Mouse (Mus musculus): ENCODE data around the gene Nhs. TPM values are rescaled to one million over a fixed set of nuclear protein-coding genes. Genes with fewer than 3 reads are reported as not detected.

Nhs gene
- total and polyA plus RNA-seq, 3 experiments = 0.04 TPM; not detected in 2

- no peaks in the 10 kb centered on the region for H3K4me1 ChIP-seq (ENCODE audit: control insufficient read depth in 1 of 2, insufficient read depth in 2 of 2, low read length in 2 of 2)
- H3K9ac ChIP-seq (ENCODE audit: control insufficient read depth, low read depth, low read length, poor library complexity, severe bottlenecking) = no peak overlapping the region
- no peak overlapping the region for H3K27ac ChIP-seq (ENCODE audit: control insufficient read depth, low read depth, low read length)
- H3K79me2 ChIP-seq (ENCODE audit: control insufficient read depth, insufficient read depth, low read length, poor library complexity) = no peaks in the 10 kb centered on the region
- no peak overlapping the region for H3K4me3 ChIP-seq (ENCODE audit: control insufficient read depth in 1 of 2, insufficient read depth in 1 of 2, low read depth in 2 of 2, low read length in 2 of 2)
- DNase-seq (ENCODE audit: low read depth, low spot score) = no peak
- H3K9me3 ChIP-seq (replicated peaks; ENCODE audit: insufficient read depth, low read length) = no peaks in the 10 kb centered on the region
- H3K27me3 ChIP-seq (ENCODE audit: control insufficient read depth in 1 of 2, insufficient read depth in 2 of 2, low read length in 2 of 2) = no peaks in the 10 kb centered on the region
- no peak for TF ChIP-seq JUND (IDR thresholded peaks at IDR 0.05; ENCODE audit: low read depth, low read length)
- TF ChIP-seq USF1 (IDR thresholded peaks at IDR 0.05; ENCODE audit: low read depth, low read length) = no peak
- no peak for TF ChIP-seq MYB (IDR thresholded peaks at IDR 0.05; ENCODE audit: low read depth, low read length)
- TF ChIP-seq GATA1 (IDR thresholded peaks at IDR 0.05; ENCODE audit: low read depth, low read length) = no peak
- no peak for TF ChIP-seq ELF1 (IDR thresholded peaks at IDR 0.05; ENCODE audit: low read depth, low read length)
- TF ChIP-seq BHLHE40 (IDR thresholded peaks at IDR 0.05; ENCODE audit: borderline replicate concordance, low read depth, low read length) = no peak
- no peak for TF ChIP-seq RAD21 (IDR thresholded peaks at IDR 0.05; ENCODE audit: low read depth, low read length)
- TF ChIP-seq GABPA (IDR thresholded peaks at IDR 0.05; ENCODE audit: low read depth, low read length) = no peak
- TF ChIP-seq MYC (IDR thresholded peaks at IDR 0.05; ENCODE audit: low read depth, low read length) = no peak
- H3K36me3 ChIP-seq (ENCODE audit: control insufficient read depth in 1 of 2, insufficient read depth in 2 of 2, low read length in 2 of 2) = no peaks in the 10 kb centered on the region
These were observed 1.4 kb downstream of the Nhs start for GRCm38 (mm10) chrX:162158142-162158541.

GRCm38 (mm10) chrX:162137807-162138206, 21.7 kb downstream of the Nhs start:
- Histone ChIP-seq H3K9me3 (replicated peaks; ENCODE audit: insufficient read depth, low read length) (no peaks in the 10 kb centered on the region), H3K27ac (ENCODE audit: control insufficient read depth, low read depth, low read length) (no peak overlapping the region), H3K9ac (ENCODE audit: control insufficient read depth, low read depth, low read length, poor library complexity, severe bottlenecking) (no peak overlapping the region), H3K4me1 (ENCODE audit: control insufficient read depth in 1 of 2, insufficient read depth in 2 of 2, low read length in 2 of 2) (no peaks in the 10 kb centered on the region), H3K79me2 (ENCODE audit: control insufficient read depth, insufficient read depth, low read length, poor library complexity) (no peaks in the 10 kb centered on the region), H3K27me3 (ENCODE audit: control insufficient read depth in 1 of 2, insufficient read depth in 2 of 2, low read length in 2 of 2) (no peaks in the 10 kb centered on the region), H3K4me3 (ENCODE audit: control insufficient read depth in 1 of 2, insufficient read depth in 1 of 2, low read depth in 2 of 2, low read length in 2 of 2) (no peak overlapping the region), H3K36me3 (ENCODE audit: control insufficient read depth in 1 of 2, insufficient read depth in 2 of 2, low read length in 2 of 2) (no peaks in the 10 kb centered on the region)
- DNase-seq (ENCODE audit: low read depth, low spot score) = no peak
- TF ChIP-seq ZMIZ1 (IDR thresholded peaks at IDR 0.05; ENCODE audit: low read depth, low read length) (no peak), BHLHE40 (IDR thresholded peaks at IDR 0.05; ENCODE audit: borderline replicate concordance, low read depth, low read length) (no peak), POLR2AphosphoS5 (IDR thresholded peaks at IDR 0.05; ENCODE audit: borderline replicate concordance, low read depth, low read length) (no peak), USF2 (IDR thresholded peaks at IDR 0.05; ENCODE audit: borderline replicate concordance in 1 of 2, insufficient read depth in 1 of 2, low read depth in 1 of 2, low read length in 2 of 2) (no peak), GABPA (IDR thresholded peaks at IDR 0.05; ENCODE audit: low read depth, low read length) (no peak)

GRCm38 (mm10) chrX:162113257-162113656, 46.3 kb downstream of the Nhs start:
- Histone ChIP-seq H3K4me1 (ENCODE audit: control insufficient read depth in 1 of 2, insufficient read depth in 2 of 2, low read length in 2 of 2) (no peaks in the 10 kb centered on the region), H3K9me3 (replicated peaks; ENCODE audit: insufficient read depth, low read length) (no peaks in the 10 kb centered on the region), H3K79me2 (ENCODE audit: control insufficient read depth, insufficient read depth, low read length, poor library complexity) (no peaks in the 10 kb centered on the region), H3K4me3 (ENCODE audit: control insufficient read depth in 1 of 2, insufficient read depth in 1 of 2, low read depth in 2 of 2, low read length in 2 of 2) (no peak overlapping the region), H3K27ac (ENCODE audit: control insufficient read depth, low read depth, low read length) (no peak overlapping the region), H3K36me3 (ENCODE audit: control insufficient read depth in 1 of 2, insufficient read depth in 2 of 2, low read length in 2 of 2) (no peaks in the 10 kb centered on the region), H3K27me3 (ENCODE audit: control insufficient read depth in 1 of 2, insufficient read depth in 2 of 2, low read length in 2 of 2) (no peaks in the 10 kb centered on the region), H3K9ac (ENCODE audit: control insufficient read depth, low read depth, low read length, poor library complexity, severe bottlenecking) (no peak overlapping the region)
- no peak for DNase-seq (ENCODE audit: low read depth, low spot score)
- TF ChIP-seq TCF12 (IDR thresholded peaks at IDR 0.05; ENCODE audit: low read depth, low read length) (no peak), NELFE (IDR thresholded peaks at IDR 0.05; ENCODE audit: low read depth, low read length) (no peak), MEF2A (IDR thresholded peaks at IDR 0.05; ENCODE audit: extremely low read depth, insufficient replicate concordance, low read depth, low read length, poor library complexity, severe bottlenecking) (no peak), MYC (IDR thresholded peaks at IDR 0.05; ENCODE audit: low read depth, low read length) (no peak), CHD2 (IDR thresholded peaks at IDR 0.05; ENCODE audit: low read length) (no peak), BHLHE40 (IDR thresholded peaks at IDR 0.05; ENCODE audit: borderline replicate concordance, low read depth, low read length) (no peak), CHD1 (IDR thresholded peaks at IDR 0.05; ENCODE audit: low read depth, low read length) (no peak), MAZ (IDR thresholded peaks at IDR 0.05; ENCODE audit: low read depth, low read length) (no peak)

All from MEL (cell line).